Mouse (Mus musculus) stomach, postnatal 0 days (tissue): ENCODE data around the gene Cttnbp2. TPM values are rescaled to one million over a fixed set of nuclear protein-coding genes. Genes with fewer than 3 reads are reported as not detected.
A peak's percentile ranks its signal among the peaks of the same experiment; 100 is the strongest.

Experiments used
- ATAC-seq: fragments of 200-750 bp; cut with Nextera tagmentation; 2 replicates; pipeline ENCODE4 v1.8.0; 2017; ENCODE audit not compliant: low FRiP score, low TSS enrichment
- DNase-seq: peaks from one replicate; pipeline ENCODE4 v3.0.0-alpha.2; 2016; ENCODE audit warnings: low spot score
- H3K27ac ChIP-seq: fragments of 300-500 bp; sonication (generic); replicated peaks from 2 replicates; pipeline ENCODE4 v1.5.1; 2014; ENCODE audit warnings: mild to moderate bottlenecking, control low read depth
- H3K27me3 ChIP-seq: fragments of 300-500 bp; sonication (generic); 2 replicates; pipeline ENCODE4 v1.6.1; 2014; ENCODE audit warnings: low read length; ENCODE audit not compliant: control insufficient read depth, insufficient read depth
- H3K36me3 ChIP-seq: fragments of 300-500 bp; sonication (generic); 2 replicates; pipeline ENCODE4 v1.6.1; 2014; ENCODE audit warnings: low read length, mixed read lengths; ENCODE audit not compliant: control insufficient read depth, insufficient read depth
- H3K4me1 ChIP-seq: fragments of 300-500 bp; sonication (generic); replicated peaks from 2 replicates; pipeline ENCODE4 v1.6.1; 2014; ENCODE audit warnings: antibody characterized with exemption; ENCODE audit not compliant: control insufficient read depth, insufficient read depth
- H3K4me2 ChIP-seq: fragments of 300-500 bp; sonication (generic); replicated peaks from 2 replicates; pipeline ENCODE4 v1.6.1; 2014; ENCODE audit warnings: low read depth, mild to moderate bottlenecking, control low read depth, moderate library complexity
- H3K4me3 ChIP-seq: fragments of 300-500 bp; sonication (generic); 2 replicates; pipeline ENCODE4 v1.5.1; 2014; ENCODE audit warnings: low read depth, low read length, control low read depth
- H3K9ac ChIP-seq: fragments of 300-500 bp; sonication (generic); 2 replicates; pipeline ENCODE4 v1.6.1; 2014; ENCODE audit warnings: mild to moderate bottlenecking, low read length, control low read depth, mixed read lengths
- H3K9me3 ChIP-seq: fragments of 300-500 bp; sonication (generic); 2 replicates; pipeline ENCODE4 v1.6.1; 2016; ENCODE audit warnings: low read length; ENCODE audit not compliant: control insufficient read depth
- CTCF ChIP-seq: IDR thresholded peaks from 2 replicates; pipeline ENCODE4 v1.5.1; 2016; ENCODE audit warnings: antibody characterized with exemption, low read depth, mild to moderate bottlenecking, moderate library complexity
- EP300 ChIP-seq: optimal IDR thresholded peaks from 2 replicates; pipeline ENCODE3; 2016; ENCODE audit warnings: antibody characterized with exemption
- WGBS: fragments of 180-500 bp; shearing (Covaris S2); extraction: QIAGEN DNeasy Blood & Tissue Kit; methylation state at CpG from one replicate; pipeline ENCODE4 v1.1.7; 2014; 5-methylcytosine and 5-hydroxymethylcytosine counted together
- polyA plus RNA-seq: library from polyadenylated mRNA; unstranded; fragments of >200 nt; fragmentation: Nextera tagmentation; extraction: Ambion mirVana; gene quantifications from 2 replicates; pipeline ENCODE4 v1.2.1, GENCODE M21; 2015

Gene Cttnbp2
- polyA plus RNA-seq, 1 experiment from 2014 or later = 4.4 TPM

GRCm38 (mm10) chr6:18530394-18530793 is 15.8 kb upstream of the Cttnbp2 start:
- Histone ChIP-seq H3K9ac (no peak overlapping the region), H3K4me1 (no peaks in the 10 kb centered on the region), H3K36me3 (no peaks in the 10 kb centered on the region), H3K4me2 (no peak overlapping the region), H3K27ac (no peak overlapping the region), H3K4me3 (no peak overlapping the region), H3K27me3 (no peaks in the 10 kb centered on the region), H3K9me3 (no peaks in the 10 kb centered on the region)
- DNase-seq (no peak), ATAC-seq (no peak)
- TF ChIP-seq CTCF (no peak), EP300 (no peak)
- 78% methylated on average over 3 of the region's 3 CpGs for WGBS

GRCm38 (mm10) chr6:18517626-18518025 is 3.0 kb upstream of the Cttnbp2 start:
- WGBS = 73% methylated on average over 2 of the region's 2 CpGs

DNA sequence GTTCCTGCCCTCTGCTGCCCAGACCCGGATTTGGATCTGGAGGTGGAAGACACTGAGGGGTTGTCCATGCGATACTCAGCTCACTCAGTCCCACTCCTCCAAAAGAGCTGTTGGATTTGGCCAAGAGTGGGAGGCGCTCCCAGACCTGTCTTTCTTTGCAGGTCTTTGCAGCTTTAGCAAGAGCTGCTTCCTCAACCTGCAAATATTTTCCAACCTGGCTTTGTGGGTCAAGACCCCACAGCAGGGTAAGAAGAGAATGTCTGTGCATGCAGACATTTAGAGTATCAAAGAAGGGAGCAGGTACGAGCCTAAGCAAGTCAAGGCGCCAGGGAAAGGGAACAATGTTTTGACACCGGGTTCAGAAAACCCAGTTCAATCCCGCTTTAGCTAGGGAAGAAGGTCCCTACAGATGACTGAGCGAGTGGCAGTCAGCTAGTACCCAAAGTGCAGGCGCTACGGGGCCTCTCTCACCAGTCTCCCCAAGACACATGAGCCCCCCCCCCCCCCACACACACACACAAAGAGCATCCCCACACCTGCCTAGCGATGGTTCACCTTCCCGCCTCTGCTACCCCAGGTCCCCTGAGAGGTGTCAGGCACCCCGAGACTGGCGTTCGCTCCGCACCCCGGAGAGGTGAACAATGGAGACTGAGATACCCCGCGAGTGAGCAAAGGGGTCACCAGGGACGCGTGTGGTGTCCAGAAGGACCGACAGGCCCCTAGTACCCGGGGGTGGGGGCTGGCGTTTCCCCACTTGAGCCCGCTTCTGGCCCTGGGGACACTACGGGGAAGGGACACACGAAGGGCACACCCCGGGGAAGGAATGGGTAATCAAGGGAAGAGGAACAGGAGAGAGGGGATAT is 801 bp downstream of the Cttnbp2 start:
- DNase-seq (peak; percentile 38), ATAC-seq (peak; percentile 50)
- WGBS = 3% methylated on average over 28 of the region's 28 CpGs
- Histone ChIP-seq H3K4me1 (no peaks in the 10 kb centered on the region), H3K36me3 (no peaks in the 10 kb centered on the region), H3K27me3 (no peaks in the 10 kb centered on the region), H3K27ac (peak overlapping the region; percentile 61; the same call in 1 of the 2 replicates), H3K4me2 (peak overlapping the region; percentile 88), H3K9me3 (no peaks in the 10 kb centered on the region), H3K9ac (peak overlapping the region; percentile 73), H3K4me3 (peak overlapping the region; percentile 72)
- TF ChIP-seq EP300 = no peak
- TF ChIP-seq CTCF = no peak

More at GRCm38 (mm10) chr6:18517626-18518025, 3.0 kb upstream of the Cttnbp2 start:
- TF ChIP-seq EP300 (no peak), CTCF (no peak)
- Histone ChIP-seq H3K4me1 (no peaks in the 10 kb centered on the region), H3K4me3 (no peak overlapping the region), H3K9ac (no peak overlapping the region), H3K27ac (no peak overlapping the region), H3K27me3 (no peaks in the 10 kb centered on the region), H3K36me3 (no peaks in the 10 kb centered on the region), H3K4me2 (no peak overlapping the region), H3K9me3 (no peaks in the 10 kb centered on the region)
- ATAC-seq = no peak
- DNase-seq = no peak

- no peak overlapping the region for H3K9ac ChIP-seq
- H3K9me3 ChIP-seq = no peaks in the 10 kb centered on the region
- 52% methylated on average over 6 of the region's 6 CpGs for WGBS
- ATAC-seq (no peak), DNase-seq (no peak)
- H3K36me3 ChIP-seq = no peaks in the 10 kb centered on the region
- H3K27me3 ChIP-seq = no peaks in the 10 kb centered on the region
- H3K4me2 ChIP-seq = no peak overlapping the region
- H3K4me1 ChIP-seq = no peaks in the 10 kb centered on the region
- no peak overlapping the region for H3K27ac ChIP-seq
- no peak overlapping the region for H3K4me3 ChIP-seq
- no peak for TF ChIP-seq EP300
- no peak for TF ChIP-seq CTCF
Measured at GRCm38 (mm10) chr6:18511886-18512285, 2.8 kb downstream of the Cttnbp2 start.

- DNase-seq (no peak), ATAC-seq (no peak)
- no peak for TF ChIP-seq EP300
- TF ChIP-seq CTCF = no peak
- H3K4me3 ChIP-seq = no peak overlapping the region
- H3K4me2 ChIP-seq = no peak overlapping the region
- 44% methylated on average over 2 of the region's 2 CpGs for WGBS
- H3K9me3 ChIP-seq = no peaks in the 10 kb centered on the region
- H3K27ac ChIP-seq = no peak overlapping the region
- H3K36me3 ChIP-seq = no peaks in the 10 kb centered on the region
- H3K9ac ChIP-seq = no peak overlapping the region
- no peaks in the 10 kb centered on the region for H3K4me1 ChIP-seq
- H3K27me3 ChIP-seq = no peaks in the 10 kb centered on the region
Measured at GRCm38 (mm10) chr6:18508036-18508435, 6.6 kb downstream of the Cttnbp2 start.

DNA sequence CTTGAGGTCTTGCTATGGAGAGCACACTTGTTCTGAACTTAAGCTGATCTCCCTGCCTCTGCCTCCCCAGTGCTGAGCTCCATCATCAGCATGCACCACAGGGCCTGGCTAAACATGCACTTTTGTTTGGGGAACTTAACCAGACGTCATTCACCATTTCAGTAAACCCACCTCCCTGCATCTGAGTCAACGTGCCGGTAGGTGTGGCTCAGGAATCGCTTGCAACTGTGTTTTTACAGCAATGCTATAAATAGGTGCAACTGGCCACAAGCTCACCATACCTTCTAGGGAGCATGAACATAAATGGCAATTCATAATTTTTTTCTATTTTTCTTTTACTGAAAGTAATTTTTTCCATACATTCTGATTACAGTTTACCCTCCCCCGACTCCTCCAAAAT is 14.8 kb downstream of the Cttnbp2 start:
- 46% methylated on average over 5 of the region's 5 CpGs for WGBS
- Histone ChIP-seq H3K4me1 (no peaks in the 10 kb centered on the region), H3K36me3 (no peaks in the 10 kb centered on the region), H3K9ac (no peak overlapping the region), H3K9me3 (no peaks in the 10 kb centered on the region), H3K27me3 (no peaks in the 10 kb centered on the region), H3K27ac (no peak overlapping the region), H3K4me3 (no peak overlapping the region), H3K4me2 (no peak overlapping the region)
- ATAC-seq (no peak), DNase-seq (no peak)
- TF ChIP-seq CTCF = no peak
- TF ChIP-seq EP300 = no peak
